Mouse (Mus musculus): Measurements from ENCODE around the gene Adgrf5. TPM values are rescaled to one million over a fixed set of nuclear protein-coding genes. Genes with fewer than 3 reads are reported as not detected.

Adgrf5 gene
- 8.4 and 9.1 TPM in 2 replicates for polyA plus RNA-seq (2015; fragmentation: Nextera tagmentation; extraction: Ambion mirVana)

DNA sequence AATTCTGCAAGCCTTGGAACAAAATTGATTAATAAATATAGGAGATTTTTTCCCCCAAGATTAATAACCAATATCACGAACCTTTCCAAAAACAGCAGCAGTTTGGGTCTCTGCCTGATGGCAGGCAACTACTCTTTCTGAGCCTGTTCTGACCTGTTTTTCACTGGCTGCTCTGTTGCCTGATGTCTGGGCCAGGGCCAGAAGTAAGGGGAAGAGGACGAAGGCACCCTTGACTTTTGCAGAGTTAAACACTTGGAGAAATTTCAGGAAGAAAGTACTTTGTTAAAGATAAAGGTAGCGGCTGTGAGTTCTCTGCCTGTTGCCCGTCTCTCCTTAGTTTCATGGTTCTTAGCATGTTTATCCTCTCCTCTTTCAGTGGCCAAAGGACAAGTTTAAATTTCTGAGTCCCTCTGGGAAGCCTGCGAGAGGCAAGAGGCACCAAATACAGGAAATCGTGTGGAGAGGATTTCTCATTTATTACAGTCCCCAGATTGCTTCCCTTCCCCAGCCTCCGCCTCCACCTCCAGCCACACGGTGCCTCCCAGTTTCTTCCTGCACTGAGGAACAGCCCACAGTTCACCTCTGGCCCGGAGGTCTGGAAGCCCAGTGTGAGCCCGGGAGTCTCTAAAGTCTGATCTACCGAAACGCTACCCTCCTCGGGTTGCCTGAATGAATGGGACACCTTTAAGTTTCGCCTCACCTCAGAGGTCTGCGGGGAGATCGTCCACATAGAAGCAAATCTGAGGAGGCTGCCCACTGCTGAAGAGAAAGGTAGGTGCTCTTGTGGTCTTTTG, at the start of gene Adgrf5:
Adgrf5 (plus strand) TSS at position 626 of the 794 bp plus-strand sequence.
- Histone ChIP-seq H3K4me3 (ENCODE audit: low read depth, low read length) (no peak within 1 kb of the TSS), H3K27ac (ENCODE audit: low read length) (no peak within 1 kb of the TSS), H3K9me3 (replicated peaks; ENCODE audit: control insufficient read depth, low read length, poor library complexity, severe bottlenecking) (no peaks in the 10 kb centered on the region), H3K27me3 (ENCODE audit: control insufficient read depth, insufficient read depth, low read depth, low read length) (no peaks in the 10 kb centered on the region), H3K36me3 (ENCODE audit: control insufficient read depth, insufficient read depth, low read length) (no peaks in the 10 kb centered on the region), H3K4me1 (ENCODE audit: control insufficient read depth, insufficient read depth, low read length) (peaks cover 13% of the 10 kb centered on the region), H3K4me2 (ENCODE audit: low read length) (no peak within 1 kb of the TSS), H3K9ac (ENCODE audit: low read depth, low read length) (no peak within 1 kb of the TSS)
- 71% methylated on average over 16 of the region's 16 CpGs for WGBS
- no peak for ATAC-seq

- Histone ChIP-seq H3K4me1 (ENCODE audit: control insufficient read depth, insufficient read depth, low read length) (peaks cover 6% of the 10 kb centered on the region), H3K4me2 (ENCODE audit: low read length) (peak overlapping the region; percentile 64; the same call in 1 of the 2 replicates), H3K4me3 (ENCODE audit: low read depth, low read length) (peak overlapping the region; percentile 35; the same call in 1 of the 2 replicates), H3K27me3 (ENCODE audit: control insufficient read depth, insufficient read depth, low read depth, low read length) (no peaks in the 10 kb centered on the region), H3K27ac (ENCODE audit: low read length) (no peak overlapping the region), H3K9me3 (replicated peaks; ENCODE audit: control insufficient read depth, low read length, poor library complexity, severe bottlenecking) (0 out of 2 replicates have a peak, but pooled peaks cover 5% of the 10 kb centered on the region), H3K36me3 (ENCODE audit: control insufficient read depth, insufficient read depth, low read length) (no peaks in the 10 kb centered on the region), H3K9ac (ENCODE audit: low read depth, low read length) (no peak overlapping the region)
- WGBS = 46% methylated on average over 7 of the region's 7 CpGs
- ATAC-seq = peak; percentile 44
Measured at GRCm38 (mm10) chr17:43325986-43326671, 34.1 kb upstream of the Adgrf5 start.

DNA sequence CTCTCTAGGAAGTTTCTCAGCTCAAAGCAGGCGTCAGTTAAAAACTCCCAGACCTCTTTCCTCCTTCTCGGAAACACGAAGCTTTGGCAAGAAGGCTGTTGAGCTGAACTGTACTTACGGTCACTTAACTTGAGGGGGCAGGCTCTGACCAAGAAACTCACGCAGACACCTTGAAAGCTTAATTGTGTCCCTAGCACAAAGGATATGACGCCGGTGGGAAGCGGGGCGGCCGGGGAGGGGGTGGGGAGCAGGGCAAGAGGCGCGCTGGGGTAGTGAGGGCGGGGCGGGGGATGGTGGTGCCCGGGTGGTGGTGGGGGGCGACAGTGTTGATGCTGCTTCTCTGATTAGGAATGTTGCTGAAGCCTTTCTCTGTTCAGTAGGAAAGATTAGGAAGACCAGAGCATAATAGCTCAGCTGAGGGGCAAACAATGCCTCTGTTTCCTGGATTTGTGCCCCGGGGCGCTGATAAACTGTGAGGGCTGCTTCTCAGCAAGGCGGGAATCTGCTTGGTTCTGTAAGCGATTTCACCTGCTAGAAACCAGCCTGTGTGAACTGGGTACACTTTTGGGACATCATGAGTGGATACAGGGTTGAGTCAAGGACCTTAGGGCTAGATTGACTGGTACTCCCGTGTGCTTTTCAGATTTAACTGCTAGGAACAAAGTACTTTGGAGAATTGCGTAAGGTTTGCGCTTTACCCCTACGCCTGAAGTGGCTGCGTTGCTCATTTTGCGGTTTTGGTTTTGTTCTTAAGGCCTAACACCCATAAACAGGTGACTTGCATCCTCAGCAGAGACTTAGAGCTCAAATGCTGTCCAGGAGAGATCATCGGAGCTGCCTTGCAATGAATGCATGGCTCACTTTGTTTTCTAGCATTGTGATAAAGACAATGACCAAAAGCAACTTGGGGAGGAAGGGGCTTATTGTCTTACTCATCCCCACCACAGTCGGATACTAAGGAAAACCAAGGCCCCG, 33.2 kb upstream of the Adgrf5 start:
- H3K9me3 ChIP-seq (replicated peaks; ENCODE audit: control insufficient read depth, low read length, poor library complexity, severe bottlenecking) = 0 out of 2 replicates have a peak, but pooled peaks cover 5% of the 10 kb centered on the region
- H3K9ac ChIP-seq (ENCODE audit: low read depth, low read length) = peak overlapping the region; percentile 65
- H3K36me3 ChIP-seq (ENCODE audit: control insufficient read depth, insufficient read depth, low read length) = no peaks in the 10 kb centered on the region
- H3K27ac ChIP-seq (ENCODE audit: low read length) = peak overlapping the region; percentile 1; the same call in 1 of the 2 replicates
- peak overlapping the region; percentile 64 for H3K4me2 ChIP-seq (ENCODE audit: low read length)
- H3K4me1 ChIP-seq (ENCODE audit: control insufficient read depth, insufficient read depth, low read length) = peaks cover 6% of the 10 kb centered on the region
- peak overlapping the region; percentile 35 for H3K4me3 ChIP-seq (ENCODE audit: low read depth, low read length)
- 7% methylated on average over 28 of the region's 29 CpGs for WGBS
- ATAC-seq = peak; percentile 94
- no peaks in the 10 kb centered on the region for H3K27me3 ChIP-seq (ENCODE audit: control insufficient read depth, insufficient read depth, low read depth, low read length)

GRCm38 (mm10) chr17:43327810-43328209, 32.4 kb upstream of the Adgrf5 start:
- H3K27me3 ChIP-seq (ENCODE audit: control insufficient read depth, insufficient read depth, low read depth, low read length) = no peaks in the 10 kb centered on the region
- ATAC-seq = no peak
- no peak overlapping the region for H3K27ac ChIP-seq (ENCODE audit: low read length)
- WGBS = 79% methylated on average over 4 of the region's 6 CpGs
- no peak overlapping the region for H3K4me3 ChIP-seq (ENCODE audit: low read depth, low read length)
- H3K9me3 ChIP-seq (replicated peaks; ENCODE audit: control insufficient read depth, low read length, poor library complexity, severe bottlenecking) = 0 out of 2 replicates have a peak, but pooled peaks cover 2% of the 10 kb centered on the region
- no peak overlapping the region for H3K4me2 ChIP-seq (ENCODE audit: low read length)
- no peak overlapping the region for H3K9ac ChIP-seq (ENCODE audit: low read depth, low read length)
- H3K36me3 ChIP-seq (ENCODE audit: control insufficient read depth, insufficient read depth, low read length) = no peaks in the 10 kb centered on the region
- peaks cover 6% of the 10 kb centered on the region for H3K4me1 ChIP-seq (ENCODE audit: control insufficient read depth, insufficient read depth, low read length)

DNA sequence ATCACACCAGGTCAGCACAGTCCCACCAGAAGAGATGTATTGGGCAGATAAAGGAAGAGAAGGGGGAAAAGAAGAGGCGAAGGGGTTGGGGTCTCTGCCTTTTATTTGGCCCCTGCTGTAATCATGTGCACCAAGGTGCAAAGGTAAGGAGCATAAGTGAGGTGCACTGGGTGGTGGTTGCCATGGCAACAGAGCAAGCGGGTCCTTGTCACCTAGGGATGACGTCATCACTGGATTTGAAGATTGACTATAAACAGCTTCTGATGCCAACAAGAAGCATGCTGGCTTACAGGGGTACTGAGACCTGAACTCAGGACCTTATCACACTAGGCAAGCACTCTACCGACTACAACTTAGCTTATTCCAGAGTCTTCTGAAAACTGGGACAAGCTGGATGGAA, 31.0 kb upstream of the Adgrf5 start:
- 82% methylated on average over 4 of the region's 4 CpGs for WGBS
- H3K27ac ChIP-seq (ENCODE audit: low read length) = no peak overlapping the region
- H3K9me3 ChIP-seq (replicated peaks; ENCODE audit: control insufficient read depth, low read length, poor library complexity, severe bottlenecking) = no peaks in the 10 kb centered on the region
- no peaks in the 10 kb centered on the region for H3K27me3 ChIP-seq (ENCODE audit: control insufficient read depth, insufficient read depth, low read depth, low read length)
- peaks cover 6% of the 10 kb centered on the region for H3K4me1 ChIP-seq (ENCODE audit: control insufficient read depth, insufficient read depth, low read length)
- H3K4me2 ChIP-seq (ENCODE audit: low read length) = no peak overlapping the region
- no peak overlapping the region for H3K9ac ChIP-seq (ENCODE audit: low read depth, low read length)
- H3K4me3 ChIP-seq (ENCODE audit: low read depth, low read length) = no peak overlapping the region
- no peak for ATAC-seq
- no peaks in the 10 kb centered on the region for H3K36me3 ChIP-seq (ENCODE audit: control insufficient read depth, insufficient read depth, low read length)

DNA sequence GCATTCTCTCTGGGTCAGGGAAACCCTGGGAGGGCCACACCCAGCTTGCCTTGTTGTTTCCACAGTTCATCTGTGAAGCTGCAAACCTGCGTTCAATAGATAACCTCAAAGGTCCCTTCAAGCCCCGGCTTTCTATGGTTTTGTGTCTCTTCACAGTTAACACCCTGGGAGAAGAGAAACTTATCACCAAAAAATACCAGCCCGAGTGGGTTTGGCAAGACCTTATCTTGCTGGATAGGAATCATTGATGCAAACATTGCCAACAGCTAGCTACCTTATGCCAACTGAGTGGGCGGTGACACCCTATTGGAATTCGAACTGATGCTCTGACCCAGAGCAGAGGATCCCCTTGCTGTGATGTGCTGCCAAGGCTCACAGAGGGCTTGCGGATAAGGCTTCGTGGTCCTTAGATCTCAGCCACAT, 30.5 kb upstream of the Adgrf5 start:
- Histone ChIP-seq H3K27me3 (ENCODE audit: control insufficient read depth, insufficient read depth, low read depth, low read length) (no peaks in the 10 kb centered on the region), H3K36me3 (ENCODE audit: control insufficient read depth, insufficient read depth, low read length) (no peaks in the 10 kb centered on the region), H3K4me2 (ENCODE audit: low read length) (no peak overlapping the region), H3K27ac (ENCODE audit: low read length) (no peak overlapping the region), H3K4me3 (ENCODE audit: low read depth, low read length) (no peak overlapping the region), H3K9me3 (replicated peaks; ENCODE audit: control insufficient read depth, low read length, poor library complexity, severe bottlenecking) (no peaks in the 10 kb centered on the region), H3K4me1 (ENCODE audit: control insufficient read depth, insufficient read depth, low read length) (peaks cover 6% of the 10 kb centered on the region), H3K9ac (ENCODE audit: low read depth, low read length) (no peak overlapping the region)
- ATAC-seq = no peak
- WGBS = 78% methylated on average over 7 of the region's 7 CpGs

DNA sequence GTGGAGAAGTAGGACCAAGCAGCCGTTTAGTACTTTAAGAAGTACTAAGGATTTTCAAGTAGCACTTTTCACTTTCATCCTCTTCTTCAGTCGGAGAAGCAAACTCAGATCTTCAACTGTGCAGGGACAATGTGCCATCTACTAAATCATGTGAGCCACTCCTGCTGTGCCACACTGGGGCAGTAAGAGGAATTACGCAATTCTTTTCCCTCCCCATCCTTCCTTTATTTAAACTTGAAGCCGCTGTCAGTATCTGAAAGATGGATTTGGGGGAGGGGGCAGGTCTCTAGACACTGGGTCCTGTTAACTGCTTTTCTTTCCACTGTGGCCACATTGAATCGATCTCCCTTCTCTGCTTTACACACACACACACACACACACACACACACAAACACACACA, 27.6 kb upstream of the Adgrf5 start:
- Histone ChIP-seq H3K36me3 (ENCODE audit: control insufficient read depth, insufficient read depth, low read length) (no peaks in the 10 kb centered on the region), H3K4me1 (ENCODE audit: control insufficient read depth, insufficient read depth, low read length) (no peaks in the 10 kb centered on the region), H3K27ac (ENCODE audit: low read length) (no peak overlapping the region), H3K9ac (ENCODE audit: low read depth, low read length) (no peak overlapping the region), H3K4me2 (ENCODE audit: low read length) (no peak overlapping the region), H3K4me3 (ENCODE audit: low read depth, low read length) (no peak overlapping the region), H3K27me3 (ENCODE audit: control insufficient read depth, insufficient read depth, low read depth, low read length) (no peaks in the 10 kb centered on the region), H3K9me3 (replicated peaks; ENCODE audit: control insufficient read depth, low read length, poor library complexity, severe bottlenecking) (no peaks in the 10 kb centered on the region)
- WGBS = 41% methylated on average over 5 of the region's 5 CpGs
- no peak for ATAC-seq

- Histone ChIP-seq H3K36me3 (ENCODE audit: control insufficient read depth, insufficient read depth, low read length) (no peaks in the 10 kb centered on the region), H3K4me1 (ENCODE audit: control insufficient read depth, insufficient read depth, low read length) (no peaks in the 10 kb centered on the region), H3K9me3 (replicated peaks; ENCODE audit: control insufficient read depth, low read length, poor library complexity, severe bottlenecking) (no peaks in the 10 kb centered on the region), H3K27ac (ENCODE audit: low read length) (no peak overlapping the region), H3K27me3 (ENCODE audit: control insufficient read depth, insufficient read depth, low read depth, low read length) (no peaks in the 10 kb centered on the region), H3K4me3 (ENCODE audit: low read depth, low read length) (no peak overlapping the region), H3K9ac (ENCODE audit: low read depth, low read length) (no peak overlapping the region), H3K4me2 (ENCODE audit: low read length) (no peak overlapping the region)
- no peak for ATAC-seq
- WGBS = 89% methylated on average over 9 of the region's 9 CpGs
Measured at GRCm38 (mm10) chr17:43334074-43334473, 26.2 kb upstream of the Adgrf5 start.
